Mouse (Mus musculus) heart, adult 8-10 months (tissue): ENCODE data around the gene Gper1. TPM values are rescaled to one million over a fixed set of nuclear protein-coding genes. Genes with fewer than 3 reads are reported as not detected.

Source experiments
- DNase-seq: peaks from one replicate; pipeline ENCODE4 v3.0.0; 2022; ENCODE audit warnings: low spot score
- total RNA-seq, 4 experiments: library from RNA; stranded (reverse); gene quantifications; 2 replicates each; pipeline ENCODE4 v1.2.4; 2022

The Gper1 gene
- total RNA-seq, 4 experiments from 2014 or later = 1.1 to 1.6 (median 1.3) TPM

DNA sequence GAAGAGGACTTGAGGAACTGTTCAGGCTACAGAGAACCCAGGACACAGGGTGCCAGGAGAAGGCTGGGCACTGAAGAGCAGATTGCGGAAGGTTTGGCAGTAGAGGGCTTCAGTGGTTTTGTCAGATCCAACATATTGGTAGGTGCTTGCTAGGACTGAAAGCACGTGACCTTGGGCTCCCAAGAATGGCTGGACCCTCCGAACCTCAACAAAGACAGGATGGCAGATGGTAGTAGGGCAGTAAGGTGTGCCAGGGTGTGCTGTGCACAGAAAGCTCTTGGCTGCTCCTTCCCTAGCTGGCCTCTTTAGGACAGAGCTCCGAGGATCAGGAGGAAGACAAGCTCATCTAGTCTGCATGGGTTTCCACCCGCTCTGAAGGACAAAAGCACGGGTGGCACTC lies 11.8 kb upstream of the Gper1 start:
- no peak for DNase-seq

- no peak for DNase-seq
These were observed 11.2 kb upstream of the Gper1 start for GRCm38 (mm10) chr5:139411665-139412314.

DNA sequence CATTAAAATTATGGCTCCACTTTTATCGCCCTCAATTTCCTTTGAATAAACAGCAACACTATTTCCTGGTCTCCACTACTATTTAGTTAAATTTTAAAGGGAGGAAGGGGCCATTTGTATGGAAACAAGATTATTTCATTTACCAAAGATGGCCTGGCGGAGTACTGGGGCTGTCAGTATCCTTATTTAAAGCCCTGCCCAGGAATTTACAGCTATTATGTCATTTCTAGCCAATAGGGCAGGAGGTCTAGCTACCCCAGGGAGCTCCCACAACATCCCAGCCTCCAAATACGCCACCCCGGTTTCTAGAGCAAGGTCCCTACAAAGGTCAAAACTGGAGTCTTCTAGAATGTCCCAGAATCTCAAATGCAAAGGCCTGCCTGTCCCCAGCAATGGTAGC lies 9.4 kb upstream of the Gper1 start:
- DNase-seq = no peak

- no peak for DNase-seq
These were observed 8.0 kb upstream of the Gper1 start for GRCm38 (mm10) chr5:139415001-139415400.

DNA sequence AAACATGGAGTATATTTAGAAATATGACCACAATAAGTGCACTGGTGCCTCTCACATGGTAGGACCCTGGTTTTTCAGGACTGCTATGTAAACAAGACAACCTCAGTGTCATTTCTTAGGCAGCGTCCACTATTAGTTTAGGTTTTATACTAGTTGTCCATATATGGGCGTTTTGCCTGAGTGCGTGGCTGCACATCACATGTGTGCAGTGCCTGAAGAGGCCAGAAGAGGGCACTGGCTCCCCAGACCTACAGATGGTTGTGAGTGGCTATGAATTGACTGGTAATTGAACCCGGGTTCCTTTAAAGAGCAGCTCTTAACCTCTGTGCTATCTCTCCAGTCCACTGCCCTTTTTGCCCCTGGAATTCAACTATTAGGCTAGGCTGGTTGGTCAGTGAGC lies 6.0 kb upstream of the Gper1 start:
- DNase-seq = no peak

DNA sequence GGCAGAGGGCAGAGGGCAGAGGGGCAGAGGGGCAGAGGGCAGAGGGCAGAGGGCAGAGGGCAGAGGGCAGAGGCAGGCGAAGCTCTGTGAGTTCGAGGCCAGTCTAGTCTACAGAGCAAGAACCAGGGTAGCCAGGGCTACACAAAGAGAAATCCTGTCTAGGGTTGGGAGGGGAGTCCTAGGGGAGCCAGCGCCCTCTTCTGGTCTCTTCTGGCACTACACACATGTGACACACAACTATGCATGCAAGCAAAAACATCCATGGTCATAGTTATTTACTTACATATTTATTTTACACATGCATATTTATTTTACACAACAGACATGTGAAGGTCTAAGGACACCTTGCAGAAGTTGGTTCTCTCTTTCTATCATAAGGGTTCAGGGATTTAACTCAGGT lies 5.5 kb upstream of the Gper1 start:
- no peak for DNase-seq

GRCm38 (mm10) chr5:139418110-139418509 lies 4.8 kb upstream of the Gper1 start:
- no peak for DNase-seq

GRCm38 (mm10) chr5:139418633-139419032 lies 4.3 kb upstream of the Gper1 start:
- no peak for DNase-seq

- DNase-seq = no peak
These were observed 2.2 kb downstream of the Gper1 start for GRCm38 (mm10) chr5:139425198-139425597.

- DNase-seq = no peak
These were observed 4.0 kb downstream of the Gper1 start for GRCm38 (mm10) chr5:139427001-139427400.

GRCm38 (mm10) chr5:139427989-139428388 lies 5.0 kb downstream of the Gper1 start:
- no peak for DNase-seq

DNA sequence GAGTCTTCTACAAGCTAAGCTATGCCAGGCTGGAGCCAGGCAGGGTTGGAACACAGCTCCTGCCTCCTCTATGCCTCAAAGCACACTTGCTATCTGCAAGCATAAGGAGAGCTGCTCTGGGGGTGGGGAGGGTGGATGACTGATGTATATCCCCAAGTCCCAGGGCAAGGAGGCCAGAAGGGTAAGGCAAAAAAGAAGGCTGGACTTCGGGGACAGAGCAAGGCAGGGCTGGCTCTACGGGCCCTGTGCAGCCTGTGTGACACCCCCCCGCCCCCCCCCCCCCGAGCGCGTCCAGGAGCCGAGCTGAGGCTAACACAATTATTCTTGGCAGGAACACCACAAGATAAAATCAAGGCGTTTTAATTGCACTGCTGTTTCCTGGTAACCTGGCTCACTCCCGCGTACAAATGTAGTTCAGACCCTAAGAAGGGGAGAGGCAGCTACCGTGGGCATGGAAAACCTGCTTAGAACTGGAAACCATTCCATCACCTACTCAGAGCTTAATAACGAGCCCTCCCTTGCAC lies 6.9 kb downstream of the Gper1 start:
- no peak for DNase-seq

- no peak for DNase-seq
These were observed 9.4 kb downstream of the Gper1 start for GRCm38 (mm10) chr5:139432333-139432732.

DNA sequence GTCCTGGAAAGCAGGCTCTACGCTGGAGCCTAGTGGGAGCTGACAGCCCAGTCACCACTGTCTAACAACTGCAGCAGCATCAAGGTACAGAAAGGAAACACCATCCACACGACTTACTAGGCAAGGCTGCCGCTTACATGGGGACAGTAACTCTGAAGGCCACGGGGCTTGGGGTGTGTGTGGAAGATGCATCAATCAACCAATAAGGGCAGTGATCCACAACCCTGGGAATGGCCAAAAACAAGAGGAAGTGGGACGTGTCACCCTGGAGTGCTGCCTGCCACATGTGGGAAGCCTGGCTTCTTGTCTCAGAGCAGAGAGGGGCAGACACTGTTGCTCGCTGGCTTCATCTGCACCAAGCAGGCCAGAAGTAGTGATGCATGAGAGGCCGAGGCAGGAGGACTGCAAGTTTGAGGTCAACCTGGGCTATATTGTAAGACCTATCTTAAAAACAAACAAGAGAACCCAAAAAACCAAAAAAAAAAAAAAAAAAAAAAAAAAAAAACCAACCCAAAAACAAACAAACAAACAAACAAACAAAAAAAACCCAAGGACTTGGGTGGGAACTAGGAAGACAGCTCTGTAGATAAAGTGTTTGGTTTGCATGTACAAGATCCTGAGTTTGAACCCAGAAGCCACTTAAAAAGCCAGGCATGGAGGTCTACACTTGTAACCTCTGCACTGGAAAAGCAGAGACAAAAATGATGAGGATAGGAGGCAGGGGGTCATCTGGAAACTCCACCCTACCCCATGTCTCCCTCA lies 10.0 kb downstream of the Gper1 start:
- no peak for DNase-seq

DNA sequence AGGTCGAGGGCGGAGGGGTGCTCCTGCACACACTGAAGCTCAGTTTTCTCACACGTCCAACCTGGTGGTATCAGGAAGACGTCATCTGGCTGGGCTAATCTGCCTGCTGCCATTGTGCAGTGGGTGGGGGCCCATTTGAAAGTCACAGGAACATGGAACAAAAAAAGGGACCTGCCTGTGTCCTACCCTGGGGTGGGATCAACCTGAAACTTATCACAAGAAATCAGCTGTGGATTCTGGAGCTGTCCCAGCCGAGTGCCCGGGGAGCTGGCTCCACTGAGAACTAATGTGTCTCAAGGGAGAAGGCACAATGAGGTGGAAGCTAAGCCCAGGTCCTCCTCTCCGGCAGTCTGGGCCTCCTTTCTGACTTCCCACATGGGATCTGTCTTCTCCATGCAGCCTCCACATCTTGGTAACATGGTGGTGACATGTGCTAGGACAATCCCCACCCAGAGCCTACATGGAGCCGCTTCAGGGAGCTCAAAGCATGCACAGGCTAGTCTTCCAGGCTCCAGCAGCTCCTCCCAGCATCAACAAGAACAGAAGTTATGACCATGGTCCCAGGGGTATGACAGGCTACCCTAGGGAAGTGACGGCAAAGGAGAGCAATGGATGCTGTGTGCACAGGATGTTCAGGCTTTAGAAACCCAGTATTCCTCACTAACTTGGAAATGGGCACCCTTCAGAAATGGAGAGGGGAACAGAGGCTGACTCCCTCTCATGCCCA lies 11.1 kb downstream of the Gper1 start:
- DNase-seq = no peak

- DNase-seq = no peak
These were observed 12.0 kb downstream of the Gper1 start for GRCm38 (mm10) chr5:139434940-139435339.

GRCm38 (mm10) chr5:139437769-139438168 lies 14.8 kb downstream of the Gper1 start:
- no peak for DNase-seq

GRCm38 (mm10) chr5:139438440-139438839 lies 15.5 kb downstream of the Gper1 start:
- no peak for DNase-seq

- no peak for DNase-seq
These were observed 17.5 kb downstream of the Gper1 start for GRCm38 (mm10) chr5:139440451-139440850.

DNA sequence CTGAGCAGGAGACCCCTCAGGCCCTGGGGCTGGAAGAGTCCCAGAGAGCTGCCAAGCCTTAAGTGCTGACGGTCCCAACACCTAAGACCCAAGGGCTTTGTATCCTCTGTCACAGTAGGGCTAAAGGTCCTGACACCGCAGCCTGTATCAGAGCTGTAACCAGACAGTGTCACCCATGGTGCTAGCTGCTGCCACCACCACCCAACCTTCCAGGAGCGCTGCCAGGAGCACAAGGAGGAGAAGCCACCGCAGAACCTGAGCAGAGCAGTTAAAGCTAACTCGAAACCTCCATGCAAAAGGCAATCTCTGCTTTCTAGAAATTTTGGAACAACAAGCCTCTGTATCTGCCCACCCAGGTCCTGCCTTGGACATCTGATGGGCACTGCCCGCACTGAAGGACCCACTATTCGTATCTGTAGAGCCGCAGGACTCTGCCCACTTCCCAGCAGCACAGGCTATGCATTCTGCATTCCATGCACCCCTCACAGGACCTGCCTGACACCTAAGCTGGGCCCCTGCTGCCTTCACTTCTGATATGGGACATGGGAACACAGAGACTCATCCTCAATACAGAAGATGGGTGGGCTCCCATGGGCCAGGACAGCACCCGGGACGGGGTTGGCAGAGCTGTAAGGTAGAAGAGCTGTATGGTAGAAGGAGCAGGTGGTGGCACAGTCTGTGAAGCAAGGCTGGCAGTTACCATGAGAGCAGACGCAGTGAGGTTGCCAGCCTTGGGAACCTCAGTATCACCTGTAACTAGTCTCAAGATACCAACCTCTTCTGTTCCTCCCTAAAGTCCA lies 18.2 kb downstream of the Gper1 start:
- no peak for DNase-seq

- no peak for DNase-seq
These were observed 18.7 kb downstream of the Gper1 start for GRCm38 (mm10) chr5:139441726-139442018.

GRCm38 (mm10) chr5:139442428-139442827 lies 19.5 kb downstream of the Gper1 start:
- DNase-seq = no peak
